In the genomic region with DNA sequence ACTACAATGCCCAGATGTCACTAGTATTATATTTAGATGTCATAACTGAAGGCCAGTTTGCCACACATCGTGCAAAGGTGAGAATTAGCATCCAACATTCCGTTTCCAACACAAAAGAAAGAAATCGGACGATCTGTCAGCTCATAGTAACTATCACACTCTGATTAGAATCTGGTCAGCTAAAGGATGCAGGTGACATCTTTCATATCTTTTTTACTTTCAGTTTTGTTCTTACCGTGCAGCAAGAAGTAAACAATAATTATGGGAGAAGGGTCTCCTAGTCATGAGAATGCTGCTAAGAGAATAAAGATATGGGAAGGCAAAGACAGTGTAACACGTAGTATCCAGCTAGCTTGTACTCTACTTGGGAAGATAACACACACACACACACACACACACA, we compare ENCODE assay signal across 18 mouse cellular contexts.
A peak's percentile ranks its signal among the peaks of the same experiment; 100 is the strongest.
DNase-seq lines count a peak whose midpoint lies in the region; ATAC-seq lines count a peak whose summit lies in the region.
"Had no signal": no experiment of that assay in that cellular context is flagged by ENCODE, and none has a peak within 500 bp of the region (broad histone marks: within the 10 kb centered on the region; RNA-seq: fewer than 3 reads in every experiment).

No protein-coding gene starts in this region.

- peak; percentile 28 for DNase-seq in induced T-regulatory cell, adult 2 months (ENCODE audit: low read depth)
- no peak for DNase-seq in spleen, postnatal 36 days (ENCODE audit: low spot score in 2 of 2)
- no peak for DNase-seq in lung, postnatal 4 days
- DNase-seq in B cell, adult 2 months = no peak
- DNase-seq: adrenal gland, adult 2 months; adrenal gland, postnatal 10 days; adrenal gland, postnatal 25 days; cerebellum, adult 11 months; cerebellum, adult 18-20 months; cerebellum, adult 8-10 months; cerebellum, adult 9-11 months; cerebellum, postnatal 14 days; cerebellum, postnatal 36 days; embryo, embryonic 11 days had no signal

- ATAC-seq in CD4-positive, CD25-positive, alpha-beta regulatory T cell, adult 4 months = peak; percentile 79
- ATAC-seq: forebrain, embryonic 14.5 days; forebrain, embryonic 16.5 days; Patski had no signal
